Mouse (Mus musculus) erythroblast, embryonic 14.5 days (primary cell): ENCODE measurements around the gene Gm2022.
"Not testable (repeated sequence)": the region's sequence is repeated elsewhere in the genome, so short reads cannot be mapped to it uniquely, and the experiment has no call there.

Experiments
- GATA1 ChIP-seq: IDR thresholded peaks from 2 replicates; pipeline ENCODE4 v1.6.1; 2012; ENCODE audit warnings: low read length, inconsistent platforms, mixed read lengths
- TAL1 ChIP-seq: IDR thresholded peaks from 3 replicates; pipeline ENCODE4 v1.6.1; 2012; ENCODE audit warnings: low read length, inconsistent platforms, mixed read lengths

DNA sequence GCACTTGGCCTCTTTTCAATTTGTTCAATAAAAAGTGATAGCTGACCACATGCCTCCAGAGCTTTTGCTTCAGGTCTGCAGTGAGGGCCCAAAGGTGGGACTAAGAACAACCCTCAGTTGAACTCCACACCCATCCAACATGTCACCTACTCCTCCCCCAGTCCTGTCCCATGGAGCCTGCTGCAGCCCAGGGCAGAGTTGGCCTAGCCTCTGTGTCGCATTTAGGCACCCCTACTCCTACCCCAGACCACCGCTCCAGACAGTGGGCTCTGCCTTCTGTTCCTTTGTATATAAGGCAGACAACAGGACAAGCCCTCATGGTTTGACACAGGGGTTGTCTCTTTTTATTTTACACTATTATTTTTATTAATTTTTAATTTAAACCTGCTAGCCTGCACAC is 31.1 kb upstream of the Gm2022 start:
- TF ChIP-seq TAL1, GATA1: not testable (repeated sequence)
